Mouse (Mus musculus): Measurements from ENCODE around the gene Hbq1a. TPM values are rescaled to one million over a fixed set of nuclear protein-coding genes. Genes with fewer than 3 reads are reported as not detected.
A peak's percentile ranks its signal among the peaks of the same experiment; 100 is the strongest.
"Not testable (repeated sequence)": the region's sequence is repeated elsewhere in the genome, so short reads cannot be mapped to it uniquely, and the experiment has no call there.

The Hbq1a gene
- polyA plus RNA-seq, 1 experiment from 2014 or later = not detected

- DNase-seq (ENCODE audit: low spot score); H3K4me1 ChIP-seq (replicated peaks; ENCODE audit: control insufficient read depth, insufficient read depth, low read length); ATAC-seq (replicated peaks; ENCODE audit: low FRiP score, low TSS enrichment, low read depth); H3K9me3 ChIP-seq (ENCODE audit: control insufficient read depth, low read length); H3K4me2 ChIP-seq (ENCODE audit: low read length); H3K27me3 ChIP-seq (replicated peaks; ENCODE audit: control insufficient read depth, insufficient read depth, low read length); H3K36me3 ChIP-seq (ENCODE audit: control insufficient read depth, insufficient read depth, low read length); H3K4me3 ChIP-seq (ENCODE audit: low read depth, low read length); H3K27ac ChIP-seq (ENCODE audit: low read depth); H3K9ac ChIP-seq (ENCODE audit: low read length): not testable (repeated sequence)
- 79% methylated on average over 4 of the region's 4 CpGs for WGBS
Measured at GRCm38 (mm10) chr11:32292819-32293218, 7.0 kb upstream of the Hbq1a start.

DNA sequence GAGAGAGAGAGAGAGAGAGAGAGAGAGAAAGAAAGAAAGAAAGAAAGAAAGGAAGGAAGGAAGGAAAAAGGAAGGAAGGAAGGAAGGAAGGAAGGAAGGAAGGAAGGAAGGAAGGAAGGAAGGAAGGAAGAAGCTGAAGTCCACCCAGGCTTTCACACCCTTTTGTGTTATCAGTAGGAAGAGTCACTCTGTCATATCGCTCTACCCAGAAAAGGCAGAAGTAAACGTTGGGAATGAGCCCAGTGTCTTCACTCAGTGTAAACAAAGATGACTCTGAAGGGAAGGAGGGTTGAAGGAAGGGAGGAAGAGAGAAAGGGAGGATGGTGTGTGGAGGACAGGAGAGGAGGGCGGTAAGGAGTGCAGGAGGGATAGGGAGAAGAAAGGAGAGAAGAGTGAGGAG lies 6.4 kb upstream of the Hbq1a start:
- not testable (repeated sequence) for H3K4me3 ChIP-seq (ENCODE audit: low read depth, low read length); ATAC-seq (replicated peaks; ENCODE audit: low FRiP score, low TSS enrichment, low read depth)
- WGBS = 56% methylated on average over 3 of the region's 3 CpGs

GRCm38 (mm10) chr11:32296203-32296602 lies 3.7 kb upstream of the Hbq1a start, which contains the start of gene Hba-a2:
TSS of gene Hba-a2 (plus strand) at chr11:32296489.
- H3K4me3 ChIP-seq (ENCODE audit: low read depth, low read length); H3K9ac ChIP-seq (ENCODE audit: low read length); DNase-seq (ENCODE audit: low spot score); H3K4me1 ChIP-seq (replicated peaks; ENCODE audit: control insufficient read depth, insufficient read depth, low read length); H3K9me3 ChIP-seq (ENCODE audit: control insufficient read depth, low read length); H3K36me3 ChIP-seq (ENCODE audit: control insufficient read depth, insufficient read depth, low read length); H3K4me2 ChIP-seq (ENCODE audit: low read length); H3K27ac ChIP-seq (ENCODE audit: low read depth); H3K27me3 ChIP-seq (replicated peaks; ENCODE audit: control insufficient read depth, insufficient read depth, low read length); ATAC-seq (replicated peaks; ENCODE audit: low FRiP score, low TSS enrichment, low read depth): not testable (repeated sequence)
- no CpG with 5 or more reads among the region's 4 CpGs for WGBS

More for the DNA sequence above, 6.4 kb upstream of the Hbq1a start:
- not testable (repeated sequence) for H3K36me3 ChIP-seq (ENCODE audit: control insufficient read depth, insufficient read depth, low read length); H3K27me3 ChIP-seq (replicated peaks; ENCODE audit: control insufficient read depth, insufficient read depth, low read length); H3K4me1 ChIP-seq (replicated peaks; ENCODE audit: control insufficient read depth, insufficient read depth, low read length); DNase-seq (ENCODE audit: low spot score); H3K9me3 ChIP-seq (ENCODE audit: control insufficient read depth, low read length); H3K9ac ChIP-seq (ENCODE audit: low read length); H3K4me2 ChIP-seq (ENCODE audit: low read length); H3K27ac ChIP-seq (ENCODE audit: low read depth)

DNA sequence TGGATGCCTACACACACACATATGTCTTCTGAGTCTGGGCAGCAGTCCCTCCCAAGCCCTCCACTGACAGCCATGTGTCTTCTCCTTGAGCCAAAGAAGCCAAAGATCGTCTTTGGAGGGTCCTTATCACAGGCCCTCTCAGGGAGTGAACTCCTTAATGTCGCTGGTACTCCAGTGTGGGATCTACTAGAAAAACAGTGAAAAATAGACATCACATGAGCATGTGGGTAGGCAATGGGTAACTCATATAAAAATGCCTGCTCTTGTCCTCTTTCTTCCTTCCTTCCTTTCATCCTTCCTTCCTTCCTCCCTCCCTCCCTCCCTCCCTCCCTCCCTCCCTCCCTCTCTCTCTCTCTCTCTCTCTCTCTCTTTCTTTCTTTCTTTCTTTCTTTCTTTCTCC lies 2.5 kb upstream of the Hbq1a start:
- not testable (repeated sequence) for ATAC-seq (replicated peaks; ENCODE audit: low FRiP score, low TSS enrichment, low read depth); H3K4me3 ChIP-seq (ENCODE audit: low read depth, low read length); H3K27ac ChIP-seq (ENCODE audit: low read depth); H3K27me3 ChIP-seq (replicated peaks; ENCODE audit: control insufficient read depth, insufficient read depth, low read length); H3K9me3 ChIP-seq (ENCODE audit: control insufficient read depth, low read length); DNase-seq (ENCODE audit: low spot score); H3K4me2 ChIP-seq (ENCODE audit: low read length); H3K4me1 ChIP-seq (replicated peaks; ENCODE audit: control insufficient read depth, insufficient read depth, low read length); H3K36me3 ChIP-seq (ENCODE audit: control insufficient read depth, insufficient read depth, low read length); H3K9ac ChIP-seq (ENCODE audit: low read length)
- WGBS = 26% methylated on average over 2 of the region's 2 CpGs

- Histone ChIP-seq H3K9me3 (ENCODE audit: control insufficient read depth, low read length) (no peaks in the 10 kb centered on the region), H3K27me3 (replicated peaks; ENCODE audit: control insufficient read depth, insufficient read depth, low read length) (peaks cover 9% of the 10 kb centered on the region; the same call in 1 of the 2 replicates), H3K27ac (ENCODE audit: low read depth) (no peak overlapping the region), H3K4me2 (ENCODE audit: low read length) (no peak overlapping the region), H3K9ac (ENCODE audit: low read length) (no peak overlapping the region), H3K4me3 (ENCODE audit: low read depth, low read length) (no peak overlapping the region), H3K4me1 (replicated peaks; ENCODE audit: control insufficient read depth, insufficient read depth, low read length) (no peaks in the 10 kb centered on the region), H3K36me3 (ENCODE audit: control insufficient read depth, insufficient read depth, low read length) (no peaks in the 10 kb centered on the region)
- WGBS = 88% methylated on average over 1 of the region's 1 CpGs
- ATAC-seq (replicated peaks; ENCODE audit: low FRiP score, low TSS enrichment, low read depth) (no peak), DNase-seq (ENCODE audit: low spot score) (no peak)
Measured at GRCm38 (mm10) chr11:32297866-32298531, 1.9 kb upstream of the Hbq1a start.

- H3K9me3 ChIP-seq (ENCODE audit: control insufficient read depth, low read length) = no peaks in the 10 kb centered on the region
- H3K9ac ChIP-seq (ENCODE audit: low read length) = no peak overlapping the region
- no peak overlapping the region for H3K4me3 ChIP-seq (ENCODE audit: low read depth, low read length)
- DNase-seq (ENCODE audit: low spot score) = no peak
- ATAC-seq (replicated peaks; ENCODE audit: low FRiP score, low TSS enrichment, low read depth) = no peak
- no peak overlapping the region for H3K4me2 ChIP-seq (ENCODE audit: low read length)
- WGBS = 95% methylated on average over 2 of the region's 2 CpGs
- H3K4me1 ChIP-seq (replicated peaks; ENCODE audit: control insufficient read depth, insufficient read depth, low read length) = no peaks in the 10 kb centered on the region
- peaks cover 9% of the 10 kb centered on the region; the same call in 1 of the 2 replicates for H3K27me3 ChIP-seq (replicated peaks; ENCODE audit: control insufficient read depth, insufficient read depth, low read length)
- no peak overlapping the region for H3K27ac ChIP-seq (ENCODE audit: low read depth)
- H3K36me3 ChIP-seq (ENCODE audit: control insufficient read depth, insufficient read depth, low read length) = no peaks in the 10 kb centered on the region
Measured at GRCm38 (mm10) chr11:32298532-32298918, 1.3 kb upstream of the Hbq1a start.

GRCm38 (mm10) chr11:32300279-32301267 lies 704 bp downstream of the Hbq1a start:
- 47% methylated on average over 14 of the region's 17 CpGs for WGBS
- Histone ChIP-seq H3K4me3 (ENCODE audit: low read depth, low read length) (no peak overlapping the region), H3K36me3 (ENCODE audit: control insufficient read depth, insufficient read depth, low read length) (no peaks in the 10 kb centered on the region), H3K4me2 (ENCODE audit: low read length) (peak overlapping the region; percentile 41), H3K9me3 (ENCODE audit: control insufficient read depth, low read length) (no peaks in the 10 kb centered on the region), H3K27me3 (replicated peaks; ENCODE audit: control insufficient read depth, insufficient read depth, low read length) (peaks cover 7% of the 10 kb centered on the region; the same call in 1 of the 2 replicates), H3K27ac (ENCODE audit: low read depth) (no peak overlapping the region), H3K9ac (ENCODE audit: low read length) (no peak overlapping the region), H3K4me1 (replicated peaks; ENCODE audit: control insufficient read depth, insufficient read depth, low read length) (no peaks in the 10 kb centered on the region)
- ATAC-seq (replicated peaks; ENCODE audit: low FRiP score, low TSS enrichment, low read depth) = no peak
- peak; percentile 57 for DNase-seq (ENCODE audit: low spot score)

DNA sequence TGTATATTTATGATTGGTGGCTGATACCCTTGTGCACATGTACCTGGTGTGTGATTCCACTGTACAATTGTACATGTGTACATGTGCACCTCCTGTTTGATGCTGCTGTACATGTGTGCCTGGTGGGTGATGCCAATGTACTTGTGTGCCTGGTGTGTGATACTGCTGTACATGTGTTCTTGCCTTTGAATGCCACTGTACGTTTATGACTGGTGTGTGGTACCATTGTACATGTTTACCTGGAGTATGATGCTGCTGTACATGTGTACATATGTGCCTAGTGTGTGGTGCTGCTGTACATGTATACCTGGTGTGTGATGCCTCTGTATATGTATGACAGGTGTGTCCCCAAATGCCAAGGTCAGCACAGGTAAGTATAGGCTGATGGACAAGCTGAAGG lies 1.6 kb downstream of the Hbq1a start:
- DNase-seq (ENCODE audit: low spot score) = no peak
- Histone ChIP-seq H3K9ac (ENCODE audit: low read length) (no peak overlapping the region), H3K9me3 (ENCODE audit: control insufficient read depth, low read length) (no peaks in the 10 kb centered on the region), H3K36me3 (ENCODE audit: control insufficient read depth, insufficient read depth, low read length) (no peaks in the 10 kb centered on the region), H3K4me3 (ENCODE audit: low read depth, low read length) (no peak overlapping the region), H3K4me2 (ENCODE audit: low read length) (no peak overlapping the region), H3K4me1 (replicated peaks; ENCODE audit: control insufficient read depth, insufficient read depth, low read length) (no peaks in the 10 kb centered on the region), H3K27ac (ENCODE audit: low read depth) (no peak overlapping the region), H3K27me3 (replicated peaks; ENCODE audit: control insufficient read depth, insufficient read depth, low read length) (peaks cover 7% of the 10 kb centered on the region; the same call in 1 of the 2 replicates)
- WGBS = 70% methylated on average over 1 of the region's 1 CpGs
- ATAC-seq (replicated peaks; ENCODE audit: low FRiP score, low TSS enrichment, low read depth) = no peak
